Mouse (Mus musculus) liver, embryonic 11.5 days (tissue): ENCODE results near the gene Snx17. TPM values are rescaled to one million over a fixed set of nuclear protein-coding genes. Genes with fewer than 3 reads are reported as not detected.

Source experiments
- ATAC-seq: fragments of 200-750 bp; cut with Nextera tagmentation; replicated peaks from 2 replicates; pipeline ENCODE4 v1.8.0; 2017; ENCODE audit warnings: moderate number of reproducible peaks, mild to moderate bottlenecking, moderate TSS enrichment, moderate library complexity; ENCODE audit not compliant: low FRiP score
- DNase-seq: peaks from one replicate; pipeline ENCODE4 v3.0.0-alpha.2; 2017; ENCODE audit warnings: low spot score
- H3K27ac ChIP-seq: fragments of 300-500 bp; sonication (generic); 2 replicates; pipeline ENCODE4 v1.5.1; 2014; ENCODE audit warnings: mild to moderate bottlenecking, low read depth, low read length, control low read depth
- H3K27me3 ChIP-seq: fragments of 300-500 bp; sonication (generic); replicated peaks from 2 replicates; pipeline ENCODE4 v1.6.1; 2014; ENCODE audit warnings: low read length, mixed read lengths; ENCODE audit not compliant: control insufficient read depth, insufficient read depth
- H3K36me3 ChIP-seq: fragments of 300-500 bp; sonication (generic); 2 replicates; pipeline ENCODE4 v1.6.1; 2014; ENCODE audit warnings: mild to moderate bottlenecking, low read length, moderate library complexity, mixed read lengths; ENCODE audit not compliant: control insufficient read depth, insufficient read depth
- H3K4me1 ChIP-seq: fragments of 300-500 bp; sonication (generic); replicated peaks from 2 replicates; pipeline ENCODE4 v1.6.1; 2014; ENCODE audit warnings: low read length, mixed read lengths; ENCODE audit not compliant: control insufficient read depth, insufficient read depth
- H3K4me2 ChIP-seq: fragments of 300-500 bp; sonication (generic); 2 replicates; pipeline ENCODE4 v1.6.1; 2014; ENCODE audit warnings: mild to moderate bottlenecking, control low read depth, moderate library complexity
- H3K4me3 ChIP-seq: fragments of 300-500 bp; sonication (generic); 2 replicates; pipeline ENCODE4 v1.5.1; 2014; ENCODE audit warnings: low read depth, low read length, control low read depth
- H3K9ac ChIP-seq: fragments of 300-500 bp; sonication (generic); 2 replicates; pipeline ENCODE4 v1.6.1; 2014; ENCODE audit warnings: low read depth, low read length, control low read depth
- H3K9me3 ChIP-seq: fragments of 300-500 bp; sonication (generic); 2 replicates; pipeline ENCODE4 v1.6.1; 2016; ENCODE audit warnings: low read length, inconsistent platforms, mixed read lengths; ENCODE audit not compliant: control insufficient read depth
- WGBS: fragments of 180-500 bp; shearing (Covaris S2); extraction: QIAGEN DNeasy Blood & Tissue Kit; methylation state at CpG from one replicate; pipeline ENCODE4 v1.1.7; 2014; 5-methylcytosine and 5-hydroxymethylcytosine counted together
- polyA plus RNA-seq: library from polyadenylated mRNA; unstranded; fragments of >200 nt; fragmentation: Nextera tagmentation; extraction: Ambion mirVana; gene quantifications from 2 replicates; pipeline ENCODE4 v1.2.1, GENCODE M21; 2014

Snx17 gene
- polyA plus RNA-seq, 1 experiment from 2014 or later: 87.6 TPM

GRCm38 (mm10) chr5:31240637-31241521, 47.9 kb downstream of the Snx17 start, which contains the start of the genes Nrbp1 and Gm9970:
Gene Nrbp1 (plus strand): TSS chr5:31240864.
Gene Gm9970 (minus strand): TSS chr5:31241232.
- Histone ChIP-seq H3K27me3 (no peaks in the 10 kb centered on the region), H3K4me1 (peaks cover 10% of the 10 kb centered on the region), H3K9ac (peak within 1 kb of the TSS; percentile 87), H3K4me3 (peak within 1 kb of the TSS; percentile 94), H3K9me3 (no peaks in the 10 kb centered on the region), H3K27ac (peak within 1 kb of the TSS; percentile 94), H3K4me2 (peak within 1 kb of the TSS; percentile 97), H3K36me3 (peaks cover 11% of the 10 kb centered on the region)
- ATAC-seq: peak; percentile 98
- peak; percentile 91 for DNase-seq
- under 1% methylated on average over 100 of the region's 103 CpGs for WGBS

- H3K36me3 ChIP-seq: peaks cover 16% of the 10 kb centered on the region
- H3K9ac ChIP-seq: peak overlapping the region; percentile 87
- DNase-seq: peak; percentile 42
- peaks cover 10% of the 10 kb centered on the region for H3K4me1 ChIP-seq
- under 1% methylated on average over 13 of the region's 13 CpGs for WGBS
- H3K9me3 ChIP-seq: no peaks in the 10 kb centered on the region
- peak overlapping the region; percentile 94 for H3K4me3 ChIP-seq
- ATAC-seq: peak; percentile 39
- no peaks in the 10 kb centered on the region for H3K27me3 ChIP-seq
- H3K4me2 ChIP-seq: peak overlapping the region; percentile 97
- H3K27ac ChIP-seq: peak overlapping the region; percentile 94
Measured at GRCm38 (mm10) chr5:31241522-31242034, 48.6 kb downstream of the Snx17 start.

- DNase-seq (no peak), ATAC-seq (no peak)
- H3K9ac ChIP-seq: no peak overlapping the region; the same call in 1 of the 2 replicates
- no peaks in the 10 kb centered on the region for H3K9me3 ChIP-seq
- 30% methylated on average over 10 of the region's 10 CpGs for WGBS
- peak overlapping the region; percentile 94 for H3K4me3 ChIP-seq
- H3K4me2 ChIP-seq: peak overlapping the region; percentile 97
- H3K36me3 ChIP-seq: peaks cover 16% of the 10 kb centered on the region
- H3K27me3 ChIP-seq: no peaks in the 10 kb centered on the region
- no peak overlapping the region for H3K27ac ChIP-seq
- peaks cover 10% of the 10 kb centered on the region for H3K4me1 ChIP-seq
Measured at GRCm38 (mm10) chr5:31242191-31242590, 49.2 kb downstream of the Snx17 start.

Other genes starting within 250 kb of the Snx17 start
- 5.4 and 8.2 TPM in 2 replicates for gene Cgref1, start 247.6 kb upstream of the Snx17 start, polyA plus RNA-seq
- gene Preb, start 232.9 kb upstream of the Snx17 start, polyA plus RNA-seq: 111 and 118 TPM in 2 replicates
- 0.04 TPM in 2 replicates for gene Tcf23, start 224.6 kb upstream of the Snx17 start, polyA plus RNA-seq
- 68.5 and 72.4 TPM in 2 replicates for gene Atraid, start 144.9 kb upstream of the Snx17 start, polyA plus RNA-seq
- gene Slc5a6, start 144.3 kb upstream of the Snx17 start, polyA plus RNA-seq: 9.3 and 10.3 TPM in 2 replicates
- gene Cad, start 138.4 kb upstream of the Snx17 start, polyA plus RNA-seq: 65.0 and 66.0 TPM in 2 replicates
- not detected in 2 replicates for gene Dnajc5g, start 86.9 kb upstream of the Snx17 start, polyA plus RNA-seq
- gene Slc30a3, start 85.0 kb upstream of the Snx17 start, polyA plus RNA-seq: 1.1 and 1.4 TPM in 2 replicates
- gene Trim54, start 76.5 kb upstream of the Snx17 start, polyA plus RNA-seq: 0.43 TPM in 1 of 2 replicates, not detected in the other
- not detected in 2 replicates for gene Ucn, start 54.4 kb upstream of the Snx17 start, polyA plus RNA-seq
- gene Mpv17, start 39.0 kb upstream of the Snx17 start, polyA plus RNA-seq: 40.9 and 50.4 TPM in 2 replicates
- gene Gm29609, start 13.3 kb upstream of the Snx17 start, polyA plus RNA-seq: 0.64 and 1.5 TPM in 2 replicates
- 77.2 and 79.5 TPM in 2 replicates for gene Gtf3c2, start 13.1 kb upstream of the Snx17 start, polyA plus RNA-seq
- 93.2 and 98.1 TPM in 2 replicates for gene Eif2b4, start 203 bp downstream of the Snx17 start, polyA plus RNA-seq
- gene Zfp513, start 9.1 kb downstream of the Snx17 start, polyA plus RNA-seq: 4.7 and 6.2 TPM in 2 replicates
- 220 and 242 TPM in 2 replicates for gene Ppm1g, start 27.5 kb downstream of the Snx17 start, polyA plus RNA-seq
- 95.6 and 98.1 TPM in 2 replicates for gene Nrbp1, start 47.6 kb downstream of the Snx17 start, polyA plus RNA-seq
- 0.36 TPM in 1 of 2 replicates, not detected in the other for gene Gm9970, start 48.0 kb downstream of the Snx17 start, polyA plus RNA-seq
- 11.6 and 12.0 TPM in 2 replicates for gene Krtcap3, start 58.5 kb downstream of the Snx17 start, polyA plus RNA-seq
- gene Ift172, start 97.9 kb downstream of the Snx17 start, polyA plus RNA-seq: 15.3 and 17.4 TPM in 2 replicates
- 24.2 TPM in 2 replicates for gene Fndc4, start 102.9 kb downstream of the Snx17 start, polyA plus RNA-seq
- 11.3 and 12.1 TPM in 2 replicates for gene Gckr, start 104.2 kb downstream of the Snx17 start, polyA plus RNA-seq